Mouse (Mus musculus): ENCODE results near the gene Myl7. TPM values are rescaled to one million over a fixed set of nuclear protein-coding genes. Genes with fewer than 3 reads are reported as not detected.
"Not testable (repeated sequence)": the region's sequence is repeated elsewhere in the genome, so short reads cannot be mapped to it uniquely, and the experiment has no call there.

The Myl7 gene
- total RNA-seq (2021), result not detected
- long read RNA-seq, experiment 1, result 0 reads
- long read RNA-seq, experiment 2, result 0 reads

DNA sequence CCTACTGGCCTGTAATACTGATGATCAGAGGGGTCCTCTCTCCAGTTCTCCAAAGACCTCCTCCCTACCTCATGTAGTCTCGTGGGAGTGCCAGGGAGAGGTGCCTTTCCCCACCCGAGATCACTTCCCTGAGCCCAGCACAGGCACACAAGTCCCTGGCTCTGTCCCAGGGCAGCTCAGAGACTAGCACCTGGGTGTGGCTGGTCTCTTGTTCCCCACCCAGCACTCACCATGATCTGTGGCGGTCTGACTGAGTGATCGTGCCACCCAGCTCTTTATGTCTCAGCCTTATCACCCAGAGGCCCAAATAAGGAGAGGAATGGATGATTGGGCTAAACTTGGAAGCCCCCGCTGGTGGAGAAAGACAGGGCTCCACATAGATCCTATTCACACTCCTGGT lies at the start of gene Myl7:
Myl7 (minus strand) TSS at position 252 of the 400 bp plus-strand sequence.
- DNase-seq (ENCODE audit: low spot score in 2 of 2), result no peak
- intact Hi-C loops (cut with DNase I), result no loop called here

DNA sequence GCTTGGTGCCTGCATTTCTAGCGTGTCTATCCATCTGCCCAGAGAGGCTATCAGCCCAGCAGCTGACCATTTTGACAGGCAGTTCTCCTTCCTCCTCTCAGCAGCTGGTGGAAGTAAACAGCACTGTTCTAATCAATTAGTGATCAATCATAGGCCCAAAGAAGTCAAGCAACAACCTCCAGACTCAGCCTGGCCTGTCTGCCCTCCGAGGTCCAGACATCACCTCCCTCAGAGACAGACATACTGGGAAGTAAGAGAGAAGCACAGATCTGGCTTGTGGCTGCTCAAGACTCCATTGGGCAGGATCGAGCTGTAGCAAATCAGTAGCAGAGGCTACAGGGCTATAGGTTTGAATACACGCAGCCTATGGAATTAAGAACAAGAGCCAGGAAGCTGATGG lies 49.2 kb upstream of the Myl7 start:
- intact Hi-C loops (cut with DNase I), result no loop called here

DNA sequence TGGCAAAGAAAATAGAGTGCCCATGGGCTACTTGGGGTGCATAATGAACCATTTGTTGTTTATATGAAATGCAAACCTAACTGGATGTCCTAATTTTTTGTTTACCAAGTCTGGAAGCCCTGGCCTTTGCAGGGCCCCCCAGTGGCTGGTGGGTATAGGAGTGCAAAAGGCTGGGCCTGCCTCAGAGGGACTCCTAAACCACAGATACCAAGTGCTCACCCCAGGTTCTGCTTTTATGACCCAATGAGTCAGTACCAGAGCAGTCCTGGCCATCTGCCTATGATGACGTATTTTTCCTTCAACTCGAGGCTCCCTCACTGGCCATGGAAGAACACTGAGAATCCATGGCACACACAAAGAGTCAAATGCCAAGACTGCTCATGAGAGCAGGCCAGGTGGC lies 46.5 kb upstream of the Myl7 start:
- DNase-seq (ENCODE audit: low spot score in 2 of 2), result no peak
- intact Hi-C loops (cut with DNase I), result no loop called here

More for the DNA sequence above, 49.2 kb upstream of the Myl7 start:
- DNase-seq (ENCODE audit: low spot score in 2 of 2), result no peak

DNA sequence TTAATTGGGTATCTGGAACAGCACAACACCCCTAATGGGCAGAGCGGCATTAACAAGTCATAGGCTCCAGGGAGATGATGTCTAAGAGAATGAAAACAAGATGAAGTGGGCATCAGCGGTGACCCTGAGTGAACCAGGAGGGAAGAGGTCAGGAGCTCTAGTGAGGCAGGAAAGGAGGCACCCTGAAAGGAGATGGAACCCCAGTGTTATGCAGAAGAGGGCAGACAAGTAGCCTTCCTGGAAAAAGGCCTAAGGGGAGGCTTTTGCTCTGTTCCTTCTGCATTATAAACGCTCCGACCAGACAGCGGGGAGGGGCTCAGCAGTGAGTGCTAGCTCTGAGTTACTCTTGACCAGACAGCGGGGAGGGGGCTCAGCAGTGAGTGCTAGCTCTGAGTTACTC lies 44.4 kb upstream of the Myl7 start:
- DNase-seq (ENCODE audit: low spot score in 2 of 2), result no peak
- intact Hi-C loops (cut with DNase I), result no loop called here

DNA sequence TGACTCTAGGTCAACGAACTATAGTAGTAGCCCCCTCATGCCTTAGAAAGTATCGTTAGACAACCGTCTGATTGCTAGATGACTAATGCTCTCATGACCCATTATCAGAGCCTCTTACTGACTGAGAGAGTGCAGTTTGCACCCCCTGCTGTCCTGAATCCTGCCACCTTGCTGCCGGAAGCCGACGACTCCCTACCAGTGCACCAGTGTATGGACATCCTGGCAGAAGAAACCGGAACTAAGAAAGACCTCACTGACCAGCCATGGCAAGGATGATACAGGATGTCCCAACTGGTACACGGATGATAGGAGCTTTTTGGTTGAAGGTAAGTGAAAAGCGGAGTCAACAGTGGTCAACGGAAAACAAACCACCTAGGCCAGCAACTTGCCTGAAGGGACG lies 35.9 kb upstream of the Myl7 start:
- DNase-seq (ENCODE audit: low spot score in 2 of 2); intact Hi-C loops (cut with DNase I): not testable (repeated sequence)

DNA sequence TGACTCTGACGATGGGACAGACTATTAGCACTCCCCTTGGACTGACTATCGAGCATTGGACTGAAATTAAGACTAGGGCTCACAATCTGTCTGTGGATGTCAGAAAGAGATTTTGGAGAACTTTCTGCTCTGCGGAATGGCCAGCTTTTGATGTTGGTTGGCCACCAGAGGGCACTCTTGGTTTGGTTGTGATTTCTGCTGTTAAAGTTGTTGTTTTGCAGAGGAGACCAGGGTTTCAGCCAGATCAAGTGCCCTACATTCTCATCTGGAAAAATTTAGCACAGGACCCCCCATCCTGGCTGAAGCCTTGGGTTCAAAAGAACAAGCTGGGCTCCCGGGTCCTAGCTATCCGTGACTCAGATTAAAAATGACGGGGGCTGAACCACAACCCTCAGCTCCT lies 33.4 kb upstream of the Myl7 start:
- DNase-seq (ENCODE audit: low spot score in 2 of 2); intact Hi-C loops (cut with DNase I): not testable (repeated sequence)

DNA sequence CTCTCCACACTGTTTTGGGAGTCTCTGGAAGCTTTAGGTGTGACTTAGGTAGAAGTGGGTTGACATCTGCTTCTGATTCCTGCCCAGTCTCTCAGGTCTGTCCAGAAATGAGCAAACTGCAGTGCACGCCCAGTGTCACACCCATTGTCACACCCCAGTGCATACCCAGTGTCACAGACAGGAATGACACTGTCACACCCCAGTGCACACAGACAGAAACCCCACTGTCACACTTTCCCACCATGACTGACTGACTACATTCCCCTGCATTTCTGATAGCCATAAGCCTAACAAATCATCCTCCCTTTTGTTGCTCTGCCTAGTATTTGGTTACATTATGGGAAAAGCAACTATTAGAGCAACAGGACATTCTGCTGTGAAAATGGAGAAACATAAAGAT lies 32.0 kb upstream of the Myl7 start:
- intact Hi-C loops (cut with DNase I), result no loop called here
- no peak for DNase-seq (ENCODE audit: low spot score in 2 of 2)

DNA sequence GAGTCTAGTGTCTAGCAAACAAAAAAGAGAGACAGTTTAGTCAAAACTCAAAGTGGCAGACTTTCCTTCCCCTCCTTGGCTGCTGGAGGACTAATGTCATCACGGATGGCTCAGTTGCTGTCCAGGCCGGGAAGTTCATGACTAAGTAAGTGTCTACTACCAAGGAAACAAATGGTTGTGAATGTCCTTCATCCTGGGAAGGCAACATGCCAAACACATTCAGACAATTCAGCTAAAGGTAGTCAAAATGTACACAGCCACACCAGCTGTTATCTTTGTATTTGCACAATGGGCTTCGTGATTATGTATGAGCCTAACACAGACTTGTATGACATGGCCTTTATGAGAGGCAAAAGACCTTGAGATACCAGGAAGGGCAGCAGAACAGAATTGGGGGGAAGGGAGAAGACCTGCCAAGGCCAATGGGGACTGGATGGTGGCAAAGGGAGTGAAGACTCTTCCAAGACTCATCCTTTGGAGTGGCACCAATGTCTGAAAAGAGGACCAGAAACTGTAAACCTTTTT lies 28.2 kb upstream of the Myl7 start:
- no peak for DNase-seq (ENCODE audit: low spot score in 2 of 2)
- intact Hi-C loops (cut with DNase I), result no loop called here

DNA sequence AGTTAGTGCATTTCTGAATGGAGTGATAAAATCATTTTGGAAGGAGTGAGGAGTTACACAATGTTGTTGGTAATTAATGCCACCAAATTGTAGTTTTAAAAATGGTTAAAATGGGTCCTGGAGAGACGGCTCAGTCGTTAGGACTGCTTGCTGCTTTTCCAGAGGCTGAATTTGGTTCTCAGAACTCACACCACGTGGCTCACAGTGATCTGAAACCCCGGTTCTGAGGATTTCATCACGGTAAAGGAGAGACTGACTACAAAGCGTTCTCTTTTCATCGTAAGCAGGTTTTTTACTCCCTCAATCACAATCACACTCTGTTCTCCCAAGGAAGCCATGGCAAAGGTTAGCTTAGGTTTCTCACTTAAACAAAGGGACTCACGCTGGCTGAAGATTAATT lies 26.1 kb upstream of the Myl7 start:
- DNase-seq (ENCODE audit: low spot score in 2 of 2), result no peak
- intact Hi-C loops (cut with DNase I), result no loop called here

DNA sequence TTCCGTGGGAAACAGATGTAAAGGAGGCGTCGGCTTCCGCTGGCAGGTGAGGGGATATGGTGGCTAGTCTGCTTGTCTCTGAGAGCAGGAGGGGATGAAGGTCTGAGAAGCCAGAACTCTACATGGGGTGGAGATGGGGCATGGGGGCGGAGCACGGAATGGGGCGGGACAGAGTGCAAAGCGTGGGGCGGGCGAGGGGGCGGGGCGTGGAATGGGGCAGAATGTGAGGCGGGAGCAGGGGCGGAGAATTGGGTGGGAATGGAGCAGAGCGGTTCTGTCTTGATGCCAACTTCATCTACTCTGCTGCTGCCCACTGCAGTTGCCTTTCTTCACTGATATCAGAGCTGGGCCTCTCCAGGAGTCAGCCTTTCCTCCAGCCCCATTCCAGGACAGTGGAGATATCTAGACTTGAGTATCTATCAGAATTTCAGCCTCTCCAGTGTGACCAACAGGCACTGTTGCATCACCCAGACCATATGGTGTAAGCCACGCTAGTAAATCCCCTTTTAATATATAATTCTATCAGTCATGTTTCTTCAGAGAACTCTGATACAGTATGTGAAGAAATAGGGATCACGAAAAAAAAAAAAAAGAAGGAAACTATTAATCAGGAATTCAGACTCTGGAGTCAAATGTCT lies 21.9 kb upstream of the Myl7 start:
- intact Hi-C loops (cut with DNase I), result no loop called here
- DNase-seq (ENCODE audit: low spot score in 2 of 2), result no peak

DNA sequence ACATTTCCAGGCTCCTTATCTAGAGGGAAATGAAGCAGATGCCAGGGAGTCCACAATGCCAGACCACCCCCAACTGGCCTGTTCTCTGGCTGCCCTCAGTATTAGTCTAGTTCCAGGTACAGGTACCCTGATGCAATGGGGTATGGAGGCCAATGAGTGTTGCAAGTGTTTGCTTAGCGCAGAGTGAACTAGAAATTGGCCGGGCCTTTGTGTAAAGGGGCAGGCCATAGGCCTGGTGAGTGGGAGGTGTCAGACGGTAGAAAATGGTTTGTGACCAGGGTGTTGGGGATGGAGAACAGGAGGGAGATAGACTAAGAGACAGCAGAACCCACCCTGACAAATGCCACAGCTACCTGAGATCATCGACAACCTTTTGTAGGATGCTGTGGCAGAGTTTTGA lies 21.0 kb upstream of the Myl7 start:
- intact Hi-C loops (cut with DNase I), result no loop called here
- DNase-seq (ENCODE audit: low spot score in 2 of 2), result no peak

DNA sequence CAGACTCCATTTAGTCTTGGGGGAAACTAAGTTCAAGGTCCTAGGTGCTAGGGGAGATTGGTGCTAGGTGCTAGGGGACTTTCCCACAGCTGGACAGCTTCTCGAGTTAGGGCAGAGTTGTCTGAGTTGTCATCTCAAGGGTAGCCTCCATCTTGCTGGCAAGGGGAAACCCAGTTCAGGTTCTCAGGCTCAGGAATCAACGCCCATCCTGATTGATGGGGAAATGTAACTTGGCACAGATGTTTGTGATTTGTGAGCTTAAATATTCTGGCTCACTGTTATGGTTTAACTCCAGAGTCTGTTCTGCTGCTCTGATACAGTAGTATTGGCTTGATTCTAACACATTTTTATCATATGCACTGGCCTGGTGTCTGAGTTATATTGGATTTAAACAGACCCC lies 19.5 kb upstream of the Myl7 start:
- intact Hi-C loops (cut with DNase I), result no loop called here
- DNase-seq (ENCODE audit: low spot score in 2 of 2), result no peak

DNA sequence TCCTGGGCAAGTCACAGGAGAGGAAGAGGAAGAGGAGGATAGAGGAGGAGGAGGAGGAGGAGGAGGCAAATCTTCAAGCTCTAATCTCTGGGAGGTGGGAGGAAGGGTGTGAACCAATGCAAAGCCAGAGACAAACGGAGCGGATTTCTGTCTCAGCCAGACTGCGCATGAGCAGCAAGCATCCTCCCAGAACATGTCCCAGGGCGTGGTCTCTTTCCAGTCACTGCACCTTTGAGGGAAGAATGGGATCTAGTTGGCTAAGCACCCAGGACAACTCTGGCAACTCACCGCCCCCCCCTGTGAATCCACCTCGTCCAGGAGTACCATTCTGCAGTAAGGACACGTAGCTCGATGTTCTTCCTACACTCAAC lies 17.6 kb upstream of the Myl7 start:
- no peak for DNase-seq (ENCODE audit: low spot score in 2 of 2)
- intact Hi-C loops (cut with DNase I), result no loop called here

DNA sequence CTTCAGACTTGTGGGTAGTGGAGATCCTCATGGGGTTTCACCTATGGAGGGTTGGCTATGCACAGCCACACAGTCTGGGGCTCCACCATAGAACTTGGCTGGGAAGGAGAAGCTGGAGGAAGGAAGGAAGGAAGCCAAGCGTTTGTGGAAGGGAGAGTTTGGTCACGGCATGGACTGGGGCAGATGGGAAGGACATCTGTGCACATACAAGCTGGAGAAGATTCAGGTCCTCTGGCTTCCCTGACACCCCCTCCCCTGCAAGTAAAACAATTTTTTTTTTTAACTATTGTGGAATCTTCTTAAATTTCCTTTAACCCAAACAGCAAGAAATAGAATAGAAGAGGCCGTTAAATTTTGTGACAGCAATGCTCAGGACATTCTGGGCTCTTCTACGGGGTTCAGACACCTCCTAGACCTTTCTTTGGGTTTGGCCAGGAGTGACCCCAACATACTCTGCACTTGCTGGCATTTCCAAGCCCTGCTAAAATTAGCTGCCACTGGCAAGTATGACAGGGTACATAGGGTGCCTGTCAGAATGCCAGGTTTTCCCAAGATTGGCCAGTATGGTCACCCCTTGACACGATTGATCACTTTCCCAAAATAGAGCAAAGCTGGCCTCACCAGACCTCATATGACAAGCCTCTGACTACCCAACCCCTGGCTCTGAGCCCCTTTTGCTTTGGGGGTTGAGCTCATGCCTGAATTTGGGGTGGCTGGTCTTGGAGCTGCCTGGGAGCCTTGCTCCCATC lies 17.0 kb upstream of the Myl7 start:
- DNase-seq (ENCODE audit: low spot score in 2 of 2), result peak in 1 of 2 experiments; percentile 32
- intact Hi-C loops (cut with DNase I), result no loop called here

DNA sequence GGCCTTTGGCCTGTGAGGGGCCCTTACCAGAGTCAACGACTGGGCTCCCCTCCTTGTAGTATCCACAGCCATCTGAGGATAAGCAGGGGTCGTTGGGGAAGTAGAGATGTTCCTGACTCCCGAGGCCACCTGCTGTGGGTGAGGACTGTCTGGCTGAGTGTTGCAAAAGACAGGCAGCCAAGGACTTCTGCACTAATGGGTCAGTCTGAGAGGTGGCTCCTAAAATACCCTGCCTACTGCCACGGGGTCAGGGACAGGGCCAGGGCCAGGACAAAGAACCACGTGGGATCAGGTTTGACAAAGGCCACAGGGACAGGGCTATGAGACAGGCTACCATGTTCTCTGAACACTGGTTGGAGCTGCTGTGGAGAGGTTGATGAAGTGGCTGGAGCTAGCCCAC lies 16.4 kb upstream of the Myl7 start:
- intact Hi-C loops (cut with DNase I), result no loop called here

DNA sequence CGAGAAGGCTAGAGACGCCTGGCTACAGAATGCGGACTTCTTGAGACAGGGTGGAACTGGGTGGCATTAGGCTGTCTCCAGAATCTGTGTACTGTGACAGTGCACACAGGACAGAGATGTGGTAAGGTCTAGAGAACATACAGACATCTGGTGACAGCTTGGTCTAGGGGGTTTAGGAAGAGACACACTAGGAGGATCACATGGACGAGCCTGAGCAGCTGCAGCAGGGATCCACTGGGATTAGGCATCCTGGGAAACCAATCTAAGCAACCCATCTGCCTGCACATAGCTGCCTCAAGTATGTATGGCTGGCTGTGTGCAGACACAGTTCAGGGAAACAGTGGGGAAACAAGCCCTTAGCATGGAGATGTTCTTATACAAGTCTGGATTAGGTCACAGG lies 15.4 kb upstream of the Myl7 start:
- intact Hi-C loops (cut with DNase I), result no loop called here
- DNase-seq (ENCODE audit: low spot score in 2 of 2), result peak in 1 of 2 experiments; percentile 53

More for the DNA sequence above, 16.4 kb upstream of the Myl7 start:
- no peak for DNase-seq (ENCODE audit: low spot score in 2 of 2)

DNA sequence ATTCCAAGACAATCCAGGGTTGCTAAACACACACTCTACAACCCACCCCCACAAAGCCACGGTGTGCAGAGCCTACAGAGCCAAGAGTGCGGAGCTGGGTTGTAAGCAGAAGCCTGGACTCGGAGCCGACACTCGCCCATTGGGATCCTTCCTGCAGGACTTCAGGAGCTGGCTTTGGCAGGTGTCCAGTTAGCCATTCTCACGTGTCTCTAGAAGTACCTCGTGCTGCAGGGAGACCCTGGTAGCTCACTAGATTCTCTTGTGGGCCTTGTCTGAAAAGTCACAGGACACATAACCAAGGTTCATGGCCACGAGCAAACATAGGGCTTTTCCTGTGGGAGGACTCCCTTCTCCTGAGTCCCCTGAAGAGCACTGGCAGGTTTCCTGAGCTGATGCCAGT lies 14.7 kb upstream of the Myl7 start:
- DNase-seq (ENCODE audit: low spot score in 2 of 2), result no peak
- intact Hi-C loops (cut with DNase I), result no loop called here

DNA sequence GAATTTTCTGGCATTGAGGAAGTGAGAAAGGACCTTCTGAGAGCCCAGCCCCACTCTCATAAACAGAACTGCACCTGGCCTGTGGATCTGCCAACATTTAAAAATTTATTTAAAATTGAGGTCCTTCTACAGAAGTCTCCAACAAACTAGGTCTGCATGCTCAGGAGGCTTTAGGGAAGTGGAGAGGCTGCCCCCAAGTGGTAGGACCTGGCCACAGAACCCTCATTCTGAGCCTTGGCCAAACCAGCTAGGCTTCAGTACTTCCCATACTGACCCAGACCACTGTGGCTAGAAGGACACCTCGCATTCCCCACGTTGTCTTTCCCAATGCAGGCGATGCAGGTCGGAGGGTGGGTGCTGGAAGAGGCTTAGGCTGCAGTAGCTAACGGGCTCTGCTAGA lies 14.1 kb upstream of the Myl7 start:
- peak; percentile 69 to 76 for DNase-seq (ENCODE audit: low spot score in 2 of 2)
- intact Hi-C loops (cut with DNase I), result no loop called here

DNA sequence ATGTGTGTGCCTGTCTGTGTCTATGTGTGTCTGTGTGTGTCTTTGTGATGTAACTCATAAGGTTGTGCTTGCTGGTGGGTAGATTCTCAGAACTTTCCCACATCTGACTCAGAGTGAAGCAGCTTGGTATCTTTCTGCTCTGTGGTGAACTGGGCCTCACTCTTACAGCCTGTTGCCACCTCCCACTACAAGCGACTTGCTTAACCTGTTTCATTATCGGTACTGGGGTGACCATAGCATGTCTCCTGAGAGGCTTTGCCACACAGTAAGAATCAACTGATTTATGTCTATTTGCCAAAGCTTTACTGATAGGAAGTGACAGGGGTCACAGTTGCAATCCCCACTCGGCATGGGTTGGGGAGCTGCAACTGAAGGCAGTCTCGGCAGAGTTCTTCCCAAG lies 10.1 kb upstream of the Myl7 start:
- DNase-seq (ENCODE audit: low spot score in 2 of 2), result no peak
- intact Hi-C loops (cut with DNase I), result no loop called here

DNA sequence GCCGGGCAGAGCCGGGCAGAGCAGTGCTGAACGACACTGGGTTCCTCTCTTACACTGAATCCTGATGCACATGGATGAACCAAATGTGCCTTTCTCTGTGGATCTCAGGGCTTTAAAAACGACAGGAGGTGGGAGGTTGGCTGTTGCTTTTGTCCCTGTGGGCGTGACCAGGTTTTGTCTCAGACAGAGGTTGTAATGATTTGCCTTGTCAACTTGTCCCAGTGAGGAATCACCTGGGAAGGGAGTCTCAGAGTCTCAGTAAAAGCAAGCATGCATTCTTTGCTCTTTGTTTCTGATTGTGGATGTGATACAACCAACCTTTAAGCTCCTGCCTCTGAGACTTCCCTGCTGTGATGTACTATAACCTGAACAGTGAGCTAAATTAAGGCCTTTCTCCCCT lies 8.5 kb upstream of the Myl7 start:
- DNase-seq (ENCODE audit: low spot score in 2 of 2), result no peak
- intact Hi-C loops (cut with DNase I), result no loop called here

Data from left cerebral cortex, postnatal 14 days (tissue).